Mouse (Mus musculus): Measurements from ENCODE around the gene Ddit4.
A peak's percentile ranks its signal among the peaks of the same experiment; 100 is the strongest.

The Ddit4 gene

DNA sequence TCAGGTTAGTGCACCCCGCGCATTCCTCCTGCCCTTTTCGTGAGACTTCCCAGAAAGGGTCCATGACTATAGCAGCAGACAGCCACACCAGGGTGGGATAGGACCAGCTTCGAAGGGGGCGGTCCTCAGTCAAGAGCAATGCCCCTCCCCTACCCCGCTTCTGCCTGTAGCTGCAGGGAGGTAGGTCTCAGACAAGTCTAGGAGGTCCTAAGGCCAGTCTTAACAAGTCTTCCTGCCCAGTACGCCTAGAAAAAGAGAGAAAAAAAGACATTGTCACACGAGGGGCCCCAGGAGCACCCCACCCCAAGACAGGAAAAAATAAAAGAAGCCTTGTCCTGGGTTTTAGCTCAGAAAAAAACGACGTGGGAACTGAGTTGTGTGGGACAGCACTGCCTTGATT lies 35.0 kb downstream of the Ddit4 start:
- DNase-seq, result no peak

- DNase-seq, result peak; percentile 77
Observed at GRCm38 (mm10) chr10:59916159-59916558, 35.5 kb downstream of the Ddit4 start.

DNA sequence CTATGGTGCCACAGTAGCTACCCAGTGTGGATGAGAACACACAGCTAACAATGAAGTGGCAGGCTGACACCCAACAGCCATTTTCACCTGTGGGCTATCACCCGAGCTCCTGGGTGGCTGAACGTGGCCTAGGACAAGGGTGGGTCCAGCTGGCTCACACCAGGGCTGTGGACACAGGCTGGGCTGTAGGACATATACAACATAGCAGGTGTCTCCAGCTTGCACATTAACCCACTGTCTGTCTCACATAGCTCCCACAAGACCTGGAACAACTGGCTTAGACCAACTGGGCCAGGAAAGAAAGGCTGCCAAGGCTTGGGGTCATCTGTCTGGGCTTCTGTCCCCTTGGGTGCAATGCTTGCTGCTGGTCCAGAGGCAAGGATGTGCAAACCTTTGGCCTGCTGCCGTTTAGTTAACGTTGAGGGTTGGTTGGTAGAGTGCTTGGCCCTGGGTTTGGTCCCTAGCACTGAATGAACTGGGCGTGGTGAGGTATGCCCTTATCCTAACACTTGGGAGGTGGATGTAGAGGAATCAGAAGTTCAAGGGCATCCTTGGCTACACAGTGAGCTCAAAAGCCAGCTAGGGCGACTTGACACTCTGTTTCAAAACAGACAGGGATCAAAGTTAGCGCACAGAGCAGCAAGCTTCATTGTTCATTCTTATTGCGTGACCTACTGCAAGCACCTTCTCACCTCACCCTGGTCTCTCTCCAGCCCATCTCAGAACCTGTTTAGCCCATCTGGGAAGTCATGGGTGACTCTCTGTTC lies 36.3 kb downstream of the Ddit4 start:
- no peak for DNase-seq

DNA sequence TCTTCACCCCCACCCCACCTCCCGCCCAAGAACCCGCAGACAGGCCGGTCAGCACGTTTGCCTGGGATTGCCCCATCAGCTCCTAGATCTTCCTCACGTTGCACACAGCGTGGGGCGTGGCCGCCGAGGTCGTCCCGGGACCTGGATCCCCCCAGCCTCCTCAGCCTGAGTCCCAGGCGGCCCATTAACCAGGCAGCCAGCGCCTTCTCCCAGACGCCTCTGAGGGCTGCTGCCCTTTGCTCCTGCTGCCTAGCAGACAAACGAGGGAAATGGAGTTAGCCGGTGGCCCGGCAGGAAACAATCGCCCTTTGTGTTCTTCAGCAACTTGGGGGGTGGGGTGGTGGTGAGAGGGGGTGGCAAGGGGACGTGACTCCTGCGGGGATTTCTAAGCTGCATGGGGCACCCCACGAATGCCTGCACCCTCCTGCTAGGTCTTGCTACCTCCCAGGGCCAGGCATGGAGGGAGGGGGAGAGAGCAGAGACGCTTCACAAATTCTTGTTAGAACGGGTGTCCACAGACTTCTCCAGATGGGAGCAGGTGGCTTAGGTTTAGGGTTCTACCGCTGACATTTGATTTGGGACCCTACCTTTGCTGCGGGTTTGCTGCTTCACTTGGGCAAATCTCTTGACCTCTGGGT lies 40.0 kb downstream of the Ddit4 start:
- peak; percentile 62 for DNase-seq

- DNase-seq, result no peak
Observed at GRCm38 (mm10) chr10:59911091-59911490, 40.5 kb downstream of the Ddit4 start.

DNA sequence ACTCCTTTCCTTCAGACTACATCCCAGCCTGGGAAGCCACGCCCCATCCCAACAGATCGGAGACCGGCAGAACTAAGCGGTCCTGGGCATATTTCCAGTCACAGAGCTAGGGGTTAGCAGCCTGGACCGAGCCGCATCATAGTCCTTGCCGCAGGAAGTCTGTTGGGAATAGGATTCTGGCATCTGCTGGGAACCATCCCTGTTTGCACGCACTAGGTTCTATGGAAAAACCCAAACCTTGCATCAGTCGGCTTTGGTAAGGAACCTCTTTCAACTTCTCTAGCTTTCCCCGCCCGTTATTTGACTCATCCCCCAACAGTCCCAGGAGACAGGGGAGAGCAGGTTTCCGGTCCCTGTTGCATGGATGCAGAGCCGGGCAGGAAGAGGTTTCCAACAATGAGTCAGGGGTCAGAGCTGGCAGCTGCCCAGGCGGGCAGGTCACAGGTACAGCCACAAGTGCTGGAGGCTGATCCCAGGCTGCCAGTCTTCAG lies 42.2 kb downstream of the Ddit4 start:
- DNase-seq, result peak; percentile 60

GRCm38 (mm10) chr10:59908776-59909315 lies 42.8 kb downstream of the Ddit4 start:
- DNase-seq, result no peak

GRCm38 (mm10) chr10:59907695-59908299 lies 43.8 kb downstream of the Ddit4 start:
- DNase-seq, result no peak

GRCm38 (mm10) chr10:59907080-59907609 lies 44.5 kb downstream of the Ddit4 start:
- no peak for DNase-seq

DNA sequence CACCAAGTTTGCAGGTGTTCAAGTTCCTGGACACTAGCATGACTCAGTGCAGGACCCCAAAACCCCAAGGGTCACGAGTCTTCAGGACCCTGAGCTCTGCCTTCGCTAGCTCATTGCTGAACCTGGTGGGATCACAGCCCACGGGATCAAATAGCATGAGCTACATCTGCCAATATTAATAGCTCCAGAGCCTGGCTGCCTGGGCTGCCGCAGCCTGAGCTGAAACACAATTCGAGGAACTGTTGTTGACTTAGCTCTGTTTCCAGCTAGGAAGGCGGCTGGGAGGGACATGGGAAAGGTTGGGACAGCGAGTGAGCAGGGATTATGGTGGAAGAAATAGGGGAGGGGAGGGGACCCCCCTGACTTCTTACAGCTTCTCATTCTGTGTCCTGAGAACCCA lies 48.5 kb downstream of the Ddit4 start:
- no peak for DNase-seq

DNA sequence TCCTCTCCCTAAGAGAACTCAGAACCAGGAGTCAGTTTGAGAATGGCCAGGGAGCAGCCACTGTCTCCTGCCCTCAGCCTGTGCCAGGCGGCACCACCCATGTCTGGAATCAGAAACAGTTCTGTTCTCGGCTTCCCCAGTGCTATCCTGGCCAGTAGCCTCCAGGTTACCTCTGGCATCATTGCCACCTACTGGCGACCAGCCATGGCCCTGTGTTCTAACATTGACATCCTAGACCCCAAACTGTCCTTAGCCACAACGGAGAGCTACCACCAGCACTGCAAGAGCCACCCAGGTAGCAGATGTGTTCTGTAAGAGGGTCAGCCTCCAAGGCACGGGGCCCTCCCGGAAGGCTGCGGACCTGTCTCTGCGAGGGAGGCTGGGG lies 49.0 kb downstream of the Ddit4 start:
- no peak for DNase-seq

DNA sequence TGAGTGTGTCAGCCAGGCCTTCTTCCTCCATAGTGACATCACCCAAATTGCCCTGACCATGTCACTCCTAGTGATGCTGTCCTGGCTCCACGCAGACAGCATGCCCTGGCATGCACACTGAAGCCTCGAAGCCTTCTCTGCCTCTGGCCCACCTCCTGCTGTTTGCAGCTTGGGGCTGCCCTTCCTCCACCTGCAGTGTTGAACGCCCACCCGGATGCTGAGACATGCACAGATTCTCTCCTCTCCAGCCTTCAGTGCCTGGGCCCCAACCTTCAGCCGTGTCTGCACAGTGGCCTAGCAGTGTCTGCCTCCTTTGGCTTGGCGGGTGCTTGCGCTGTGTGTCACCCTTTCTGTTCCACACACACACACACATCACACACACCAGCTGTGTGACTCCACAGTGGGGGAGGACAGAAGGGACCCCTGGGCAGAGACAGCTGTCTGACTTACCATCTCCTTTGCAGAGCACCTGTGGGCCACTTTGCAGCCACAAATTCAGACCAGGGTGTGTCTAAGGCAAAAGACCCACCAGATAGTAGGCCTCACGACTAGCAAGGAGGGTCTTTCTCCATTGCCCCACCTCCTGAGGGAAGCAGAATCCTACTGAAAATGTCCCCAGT lies 49.5 kb downstream of the Ddit4 start:
- DNase-seq, result no peak

- DNase-seq, result no peak
Observed at GRCm38 (mm10) chr10:59901463-59901862, 50.2 kb downstream of the Ddit4 start.

GRCm38 (mm10) chr10:59900939-59901338 lies 50.7 kb downstream of the Ddit4 start:
- no peak for DNase-seq

- DNase-seq, result no peak
Observed at GRCm38 (mm10) chr10:59900174-59900435, 51.5 kb downstream of the Ddit4 start.
